Mouse (Mus musculus): Measurements from ENCODE around the gene Hormad1.

DNA sequence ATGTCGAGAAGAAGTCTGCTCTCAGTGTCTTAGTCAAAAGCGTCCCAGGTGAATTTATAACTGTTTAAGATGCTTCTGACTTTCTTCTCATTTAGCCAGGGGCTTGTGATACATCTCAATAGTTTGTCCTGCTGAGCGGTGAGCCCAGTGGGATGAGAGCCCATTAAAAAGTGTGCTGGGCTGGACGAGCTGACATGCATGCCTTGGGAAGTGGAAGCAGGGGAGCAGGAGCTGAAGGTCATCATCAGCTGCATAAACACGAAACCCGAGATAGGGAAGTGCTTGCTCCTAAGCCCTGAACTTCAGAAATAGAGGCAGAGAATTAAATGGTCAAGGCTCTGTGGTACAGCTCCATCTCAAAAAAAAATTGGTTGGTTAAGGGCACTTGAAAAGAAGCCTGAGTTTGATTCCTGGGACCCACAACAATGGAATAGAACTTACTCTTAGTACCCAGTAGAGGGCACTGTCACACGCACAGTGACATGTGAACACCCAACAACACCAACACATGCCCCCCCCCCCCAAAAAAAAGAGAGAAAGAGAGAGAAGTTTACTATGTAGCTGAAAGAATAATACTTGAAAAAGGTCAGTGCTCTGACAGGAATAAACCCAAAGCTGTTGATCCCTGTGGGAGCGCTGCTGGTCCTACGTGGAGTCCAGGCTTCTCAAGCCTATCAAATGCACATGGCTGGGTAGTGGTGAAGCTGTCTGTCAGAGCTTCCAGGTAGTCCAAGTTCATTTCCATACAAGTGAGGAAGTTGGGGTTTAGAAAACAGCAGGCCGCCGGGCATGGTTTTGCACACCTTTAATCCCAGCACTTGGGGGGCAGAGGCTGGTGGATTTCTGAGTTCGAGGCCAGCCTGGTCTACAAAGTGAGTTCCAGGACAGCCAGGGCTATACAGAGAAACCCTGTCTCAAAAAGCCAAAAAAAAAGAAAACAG is 73.4 kb downstream of the Hormad1 start:
- TF ChIP-seq CHD2 (IDR thresholded peaks at IDR 0.05; ENCODE audit: low read depth, low read length) (no peak), HCFC1 (IDR thresholded peaks at IDR 0.05; ENCODE audit: borderline replicate concordance, insufficient read depth, low read length) (no peak), ZNF384 (IDR thresholded peaks at IDR 0.05; ENCODE audit: low read depth, low read length) (no peak), ZC3H11A (IDR thresholded peaks at IDR 0.05; ENCODE audit: borderline replicate concordance, low read depth, low read length) (peak; percentile 18; the same call in 1 of the 2 replicates), MAFK (IDR thresholded peaks at IDR 0.05; ENCODE audit: insufficient read depth, low read depth, low read length) (no peak)

Data from ES-E14 (cell line).